Mouse (Mus musculus) hindbrain, postnatal 0 days (tissue): ENCODE data around the gene Uba5. TPM values are rescaled to one million over a fixed set of nuclear protein-coding genes. Genes with fewer than 3 reads are reported as not detected.

Source experiments
- ATAC-seq: fragments of 200-750 bp; cut with Nextera tagmentation; 2 replicates; pipeline ENCODE4 v1.8.0; 2017; ENCODE audit warnings: mild to moderate bottlenecking, moderate TSS enrichment, moderate library complexity
- DNase-seq: peaks from one replicate; pipeline ENCODE4 v3.0.0-alpha.2; 2015; ENCODE audit warnings: low spot score
- H3K27ac ChIP-seq: fragments of 300-500 bp; sonication (generic); 2 replicates; pipeline ENCODE4 v1.5.1; 2014; ENCODE audit warnings: mild to moderate bottlenecking
- H3K27me3 ChIP-seq: fragments of 300-500 bp; sonication (generic); 2 replicates; pipeline ENCODE4 v1.6.1; 2014; ENCODE audit warnings: low read length, mixed read lengths; ENCODE audit not compliant: insufficient read depth
- H3K36me3 ChIP-seq: fragments of 300-500 bp; sonication (generic); 2 replicates; pipeline ENCODE4 v1.6.1; 2014; ENCODE audit warnings: low read length, mixed read lengths; ENCODE audit not compliant: insufficient read depth
- H3K4me1 ChIP-seq: fragments of 300-500 bp; sonication (generic); 2 replicates; pipeline ENCODE4 v1.6.1; 2014; ENCODE audit warnings: antibody characterized with exemption, low read length, mixed read lengths; ENCODE audit not compliant: insufficient read depth
- H3K4me2 ChIP-seq: fragments of 300-500 bp; sonication (generic); 2 replicates; pipeline ENCODE4 v1.6.1; 2014; ENCODE audit warnings: low read depth, mild to moderate bottlenecking, low read length, moderate library complexity, mixed read lengths
- H3K4me3 ChIP-seq: fragments of 300-500 bp; sonication (generic); 2 replicates; pipeline ENCODE4 v1.5.1; 2014; ENCODE audit warnings: low read length
- H3K9ac ChIP-seq: fragments of 300-500 bp; sonication (generic); replicated peaks from 2 replicates; pipeline ENCODE4 v1.6.1; 2014; ENCODE audit warnings: mild to moderate bottlenecking, low read length, moderate library complexity, mixed read lengths
- H3K9me3 ChIP-seq: fragments of 300-500 bp; sonication (generic); 2 replicates; pipeline ENCODE4 v1.6.1; 2016; ENCODE audit warnings: low read length, mixed read lengths
- CTCF ChIP-seq: IDR thresholded peaks from 2 replicates; pipeline ENCODE4 v1.5.1; 2016; ENCODE audit warnings: antibody characterized with exemption, control low read depth, low read depth
- WGBS: fragments of 180-500 bp; shearing (Covaris S2); extraction: QIAGEN DNeasy Blood & Tissue Kit; methylation state at CpG from one replicate; pipeline ENCODE4 v1.1.7; 2014; 5-methylcytosine and 5-hydroxymethylcytosine counted together
- polyA plus RNA-seq: library from polyadenylated mRNA; unstranded; fragments of >200 nt; fragmentation: Nextera tagmentation; extraction: Ambion mirVana; gene quantifications from 2 replicates; pipeline ENCODE4 v1.2.1, GENCODE M21; 2015
- total RNA-seq: library from RNA; depleted of rRNA; stranded (reverse); fragments of >200 nt; gene quantifications from 2 replicates; pipeline ENCODE4 v1.2.3, GENCODE M21; 2014; rRNA removed

Uba5 gene
- total and polyA plus RNA-seq, 2 experiments from 2014 or later, result 54.2 to 71.7 TPM

GRCm38 (mm10) chr9:104021026-104021425, 41.9 kb downstream of the Uba5 start:
- no peaks in the 10 kb centered on the region for H3K9me3 ChIP-seq
- TF ChIP-seq CTCF, result no peak
- WGBS, result 96% methylated on average over 10 of the region's 10 CpGs
- no peaks in the 10 kb centered on the region for H3K27me3 ChIP-seq
- no peak overlapping the region for H3K4me3 ChIP-seq
- H3K4me1 ChIP-seq, result no peaks in the 10 kb centered on the region
- no peak overlapping the region for H3K27ac ChIP-seq
- H3K4me2 ChIP-seq, result no peak overlapping the region
- DNase-seq (no peak), ATAC-seq (no peak)
- no peak overlapping the region for H3K9ac ChIP-seq
- peaks cover 48% of the 10 kb centered on the region for H3K36me3 ChIP-seq

- H3K9me3 ChIP-seq, result no peaks in the 10 kb centered on the region
- ATAC-seq, result no peak
- peaks cover 31% of the 10 kb centered on the region; the same call in 1 of the 2 replicates for H3K36me3 ChIP-seq
- no peak for TF ChIP-seq CTCF
- peak; percentile 33 for DNase-seq
- WGBS, result 48% methylated on average over 1 of the region's 1 CpGs
- H3K27ac ChIP-seq, result no peak overlapping the region
- H3K9ac ChIP-seq, result no peak overlapping the region
- no peaks in the 10 kb centered on the region for H3K4me1 ChIP-seq
- no peak overlapping the region for H3K4me3 ChIP-seq
- H3K4me2 ChIP-seq, result no peak overlapping the region
- H3K27me3 ChIP-seq, result no peaks in the 10 kb centered on the region
Observed at GRCm38 (mm10) chr9:104014526-104014925, 48.4 kb downstream of the Uba5 start.

GRCm38 (mm10) chr9:104002913-104003330, 60.0 kb downstream of the Uba5 start:
- H3K4me3 ChIP-seq, result peak overlapping the region; percentile 71
- no peaks in the 10 kb centered on the region for H3K27me3 ChIP-seq
- WGBS, result under 1% methylated on average over 37 of the region's 37 CpGs
- H3K9me3 ChIP-seq, result no peaks in the 10 kb centered on the region
- peak; percentile 38 for ATAC-seq
- H3K9ac ChIP-seq, result peak overlapping the region; percentile 74
- H3K4me2 ChIP-seq, result peak overlapping the region; percentile 66
- DNase-seq, result peak; percentile 87
- TF ChIP-seq CTCF, result peak; percentile 79
- no peaks in the 10 kb centered on the region; the same call in 1 of the 2 replicates for H3K36me3 ChIP-seq
- no peaks in the 10 kb centered on the region for H3K4me1 ChIP-seq
- H3K27ac ChIP-seq, result peak overlapping the region; percentile 94

GRCm38 (mm10) chr9:104001921-104002859, 60.7 kb downstream of the Uba5 start, which contains the start of gene Nphp3:
Gene Nphp3 (plus strand): TSS chr9:104002544.
- 1% methylated on average over 55 of the region's 55 CpGs for WGBS
- Histone ChIP-seq H3K4me2 (peak within 1 kb of the TSS; percentile 66), H3K27ac (peak within 1 kb of the TSS; percentile 94), H3K9ac (peak within 1 kb of the TSS; percentile 74), H3K4me3 (peak within 1 kb of the TSS; percentile 71), H3K9me3 (no peaks in the 10 kb centered on the region), H3K27me3 (no peaks in the 10 kb centered on the region), H3K36me3 (no peaks in the 10 kb centered on the region; the same call in 1 of the 2 replicates), H3K4me1 (no peaks in the 10 kb centered on the region)
- ATAC-seq, result peak; percentile 99
- DNase-seq, result peak; percentile 99
- TF ChIP-seq CTCF, result peak; percentile 48

GRCm38 (mm10) chr9:104000601-104001000, 62.3 kb downstream of the Uba5 start:
- no peak overlapping the region for H3K4me2 ChIP-seq
- no peak for DNase-seq
- H3K9ac ChIP-seq, result no peak overlapping the region
- H3K4me1 ChIP-seq, result no peaks in the 10 kb centered on the region
- H3K4me3 ChIP-seq, result no peak overlapping the region
- H3K36me3 ChIP-seq, result no peaks in the 10 kb centered on the region; the same call in 1 of the 2 replicates
- no peak for TF ChIP-seq CTCF
- WGBS, result 61% methylated on average over 3 of the region's 3 CpGs
- no peaks in the 10 kb centered on the region for H3K9me3 ChIP-seq
- no peak for ATAC-seq
- H3K27ac ChIP-seq, result no peak overlapping the region
- no peaks in the 10 kb centered on the region for H3K27me3 ChIP-seq

Other genes with a start within 250 kb of the Uba5 start
- 4.1 and 9.4 TPM in 2 replicates for gene Nphp3, start 60.6 kb downstream of the Uba5 start, total RNA-seq
- gene Nphp3, start 60.6 kb downstream of the Uba5 start, polyA plus RNA-seq, result 3.9 and 4.2 TPM in 2 replicates
- gene Gm28305, start 22.5 kb downstream of the Uba5 start, total RNA-seq, result not detected in 2 replicates
- gene Gm28305, start 22.5 kb downstream of the Uba5 start, polyA plus RNA-seq, result not detected in 2 replicates
- 14.2 and 16.1 TPM in 2 replicates for gene Acad11, start 243 bp upstream of the Uba5 start, total RNA-seq
- gene Acad11, start 243 bp upstream of the Uba5 start, polyA plus RNA-seq, result 6.5 and 7.4 TPM in 2 replicates
- 0.54 and 1.3 TPM in 2 replicates for gene Ackr4, start 63.8 kb upstream of the Uba5 start, total RNA-seq
- 0.93 and 1.0 TPM in 2 replicates for gene Ackr4, start 63.8 kb upstream of the Uba5 start, polyA plus RNA-seq
- 44.5 and 53.7 TPM in 2 replicates for gene Dnajc13, start 199.8 kb upstream of the Uba5 start, total RNA-seq
- 14.2 and 15.2 TPM in 2 replicates for gene Dnajc13, start 199.8 kb upstream of the Uba5 start, polyA plus RNA-seq